Mouse (Mus musculus) MEL (cell line): ENCODE measurements around the gene Prkg2. TPM values are rescaled to one million over a fixed set of nuclear protein-coding genes. Genes with fewer than 3 reads are reported as not detected.

Source experiments
- DNase-seq: peaks from one replicate; pipeline ENCODE4 v3.0.0; 2011; ENCODE audit warnings: low read depth, low spot score
- H3K27ac ChIP-seq: 2 replicates; pipeline ENCODE4 v1.5.1; 2012; ENCODE audit warnings: low read depth, mild to moderate bottlenecking, control low read depth, low read length, moderate library complexity; ENCODE audit not compliant: control insufficient read depth
- H3K27me3 ChIP-seq, 2 experiments: fragments of 150-350 bp in 1 of 2; sonication (generic) in 1 of 2; 2 replicates each; pipeline ENCODE4 v1.6.1; 2012; ENCODE audit warnings: low read length in 2 of 2, mild to moderate bottlenecking in 2 of 2, improper control_type of control experiment in 1 of 2, moderate library complexity in 1 of 2; ENCODE audit not compliant: insufficient read depth in 2 of 2, control insufficient read depth in 1 of 2
- H3K36me3 ChIP-seq, 2 experiments: 2 replicates each; pipeline ENCODE4 v1.6.1; 2012 to 2014; ENCODE audit warnings: low read length in 2 of 2, improper control_type of control experiment in 1 of 2, inconsistent platforms in 1 of 2, mild to moderate bottlenecking in 1 of 2; ENCODE audit not compliant: insufficient read depth in 2 of 2, control insufficient read depth in 1 of 2
- H3K4me1 ChIP-seq, 2 experiments: fragments of 150-350 bp in 1 of 2; sonication (generic) in 1 of 2; 2 replicates each; pipeline ENCODE4 v1.6.1; 2012; ENCODE audit warnings: low read length in 2 of 2, improper control_type of control experiment in 1 of 2, mild to moderate bottlenecking in 1 of 2; ENCODE audit not compliant: insufficient read depth in 2 of 2, control insufficient read depth in 1 of 2
- H3K4me3 ChIP-seq, 2 experiments: fragments of 150-350 bp in 1 of 2; sonication (generic) in 1 of 2; 2 replicates each; pipeline ENCODE4 v1.5.1; 2012; ENCODE audit warnings: low read depth in 2 of 2, low read length in 2 of 2, mild to moderate bottlenecking in 2 of 2, moderate library complexity in 2 of 2, control low read depth in 1 of 2, improper control_type of control experiment in 1 of 2; ENCODE audit not compliant: control insufficient read depth in 1 of 2, insufficient read depth in 1 of 2
- H3K79me2 ChIP-seq: 2 replicates; pipeline ENCODE4 v1.6.1; 2012; ENCODE audit warnings: mild to moderate bottlenecking, low read length, moderate library complexity; ENCODE audit not compliant: control insufficient read depth, poor library complexity, insufficient read depth
- H3K9ac ChIP-seq: 2 replicates; pipeline ENCODE4 v1.6.1; 2012; ENCODE audit warnings: low read depth, mild to moderate bottlenecking, control low read depth, low read length, moderate library complexity; ENCODE audit not compliant: control insufficient read depth, poor library complexity, severe bottlenecking
- H3K9me3 ChIP-seq: fragments of 150-350 bp; sonication (generic); replicated peaks from 2 replicates; pipeline ENCODE4 v1.6.1; 2012; ENCODE audit warnings: mild to moderate bottlenecking, low read length, improper control_type of control experiment, moderate library complexity; ENCODE audit not compliant: insufficient read depth
- BHLHE40 ChIP-seq: IDR thresholded peaks from 2 replicates; pipeline ENCODE4 v1.6.1; 2012; ENCODE audit warnings: low read depth, mild to moderate bottlenecking, inconsistent platforms, low read length, improper control_type of control experiment, borderline replicate concordance
- CHD2 ChIP-seq: IDR thresholded peaks from 2 replicates; pipeline ENCODE4 v1.6.1; 2011; ENCODE audit warnings: low read length, improper control_type of control experiment
- CTCF ChIP-seq, 3 experiments: IDR thresholded peaks in 2 of 3; conservative IDR thresholded peaks in 1 of 3; 2 replicates each; pipeline ENCODE4 v1.5.1; 2011 to 2012; ENCODE audit warnings: low read length in 3 of 3, low read depth in 2 of 3, mild to moderate bottlenecking in 2 of 3, improper control_type of control experiment in 1 of 3, inconsistent platforms in 1 of 3, mixed read lengths in 1 of 3, moderate library complexity in 1 of 3; ENCODE audit not compliant: control insufficient read depth in 1 of 3, insufficient read depth in 1 of 3, poor library complexity in 1 of 3, severe bottlenecking in 1 of 3
- ELF1 ChIP-seq: IDR thresholded peaks from 2 replicates; pipeline ENCODE4 v1.6.1; 2014; ENCODE audit warnings: low read depth, mild to moderate bottlenecking, inconsistent platforms, low read length, improper control_type of control experiment, moderate library complexity
- GABPA ChIP-seq: IDR thresholded peaks from 2 replicates; pipeline ENCODE4 v1.6.1; 2012; ENCODE audit warnings: low read depth, mild to moderate bottlenecking, inconsistent platforms, low read length, improper control_type of control experiment, moderate library complexity
- HCFC1 ChIP-seq: IDR thresholded peaks from 2 replicates; pipeline ENCODE4 v1.6.1; 2012; ENCODE audit warnings: low read depth, mild to moderate bottlenecking, inconsistent platforms, low read length, improper control_type of control experiment, moderate library complexity
- MAFK ChIP-seq: IDR thresholded peaks from 2 replicates; pipeline ENCODE4 v1.6.1; 2011; ENCODE audit warnings: low read depth, mild to moderate bottlenecking, low read length, improper control_type of control experiment, borderline replicate concordance
- MAX ChIP-seq: IDR thresholded peaks from 2 replicates; pipeline ENCODE4 v1.6.1; 2011; ENCODE audit warnings: low read length, improper control_type of control experiment
- MEF2A ChIP-seq: IDR thresholded peaks from 2 replicates; pipeline ENCODE4 v1.6.1; 2014; ENCODE audit warnings: low read depth, mild to moderate bottlenecking, inconsistent platforms, low read length, improper control_type of control experiment; ENCODE audit not compliant: poor library complexity, insufficient replicate concordance, severe bottlenecking; ENCODE audit errors: extremely low read depth
- MYB ChIP-seq: IDR thresholded peaks from 2 replicates; pipeline ENCODE4 v1.6.1; 2011; ENCODE audit warnings: mild to moderate bottlenecking, low read depth, low read length, improper control_type of control experiment
- POLR2A ChIP-seq, 2 experiments: IDR thresholded peaks; 2 replicates each; pipeline ENCODE4 v1.6.1; 2011 to 2012; ENCODE audit warnings: low read length in 2 of 2, mild to moderate bottlenecking in 2 of 2, control low read depth in 1 of 2, improper control_type of control experiment in 1 of 2, low read depth in 1 of 2, moderate library complexity in 1 of 2; ENCODE audit not compliant: control insufficient read depth in 1 of 2, insufficient read depth in 1 of 2, poor library complexity in 1 of 2
- POLR2AphosphoS2 ChIP-seq: IDR thresholded peaks from 2 replicates; pipeline ENCODE4 v1.6.1; 2011; ENCODE audit warnings: low read length, improper control_type of control experiment
- RAD21 ChIP-seq: IDR thresholded peaks from 2 replicates; pipeline ENCODE4 v1.6.1; 2011; ENCODE audit warnings: mild to moderate bottlenecking, low read depth, low read length, improper control_type of control experiment
- RCOR1 ChIP-seq: IDR thresholded peaks from 2 replicates; pipeline ENCODE4 v1.6.1; 2012; ENCODE audit warnings: low read depth, mild to moderate bottlenecking, inconsistent platforms, low read length, improper control_type of control experiment
- SIN3A ChIP-seq: IDR thresholded peaks from 2 replicates; pipeline ENCODE4 v1.6.1; 2012; ENCODE audit warnings: low read length, improper control_type of control experiment, inconsistent platforms
- SMC3 ChIP-seq: IDR thresholded peaks from 2 replicates; pipeline ENCODE4 v1.6.1; 2011; ENCODE audit warnings: low read depth, low read length, improper control_type of control experiment
- TAL1 ChIP-seq: IDR thresholded peaks from 2 replicates; pipeline ENCODE4 v1.6.1; 2012; ENCODE audit warnings: mild to moderate bottlenecking, inconsistent platforms, low read length, moderate library complexity, mixed read lengths
- TBP ChIP-seq: IDR thresholded peaks from 2 replicates; pipeline ENCODE4 v1.8.0; 2011; ENCODE audit warnings: low read depth, low read length, improper control_type of control experiment
- USF1 ChIP-seq: IDR thresholded peaks from 2 replicates; pipeline ENCODE4 v1.6.1; 2014; ENCODE audit warnings: low read depth, mild to moderate bottlenecking, inconsistent platforms, low read length, improper control_type of control experiment, moderate library complexity
- USF2 ChIP-seq, 2 experiments: IDR thresholded peaks; 2 replicates each; pipeline ENCODE4 v1.6.1; 2011 to 2012; ENCODE audit warnings: improper control_type of control experiment in 2 of 2, low read length in 2 of 2, borderline replicate concordance in 1 of 2, inconsistent platforms in 1 of 2, low read depth in 1 of 2, mild to moderate bottlenecking in 1 of 2; ENCODE audit not compliant: insufficient read depth in 1 of 2
- ZMIZ1 ChIP-seq: IDR thresholded peaks from 2 replicates; pipeline ENCODE4 v1.6.1; 2012; ENCODE audit warnings: low read depth, mild to moderate bottlenecking, inconsistent platforms, low read length, improper control_type of control experiment, moderate library complexity
- polyA plus RNA-seq, 2 experiments: library from polyadenylated mRNA; stranded (reverse) in 1 of 2; unstranded in 1 of 2; fragments of >175 nt in 1 of 2; fragments of >200 nt in 1 of 2; gene quantifications; 2 replicates each; pipeline versions ENCODE4 v1.2.1 to v1.2.4; 2012; ENCODE audit warnings: low replicate concordance in 2 of 2, low read depth in 1 of 2; ENCODE audit not compliant: insufficient read length in 2 of 2, insufficient read depth in 1 of 2, missing spikeins in 1 of 2
- total RNA-seq: library from RNA; depleted of rRNA; stranded (reverse); fragments of 300-350 nt; gene quantifications from 2 replicates; pipeline ENCODE4 v1.2.3, GENCODE M21; 2012

The Prkg2 gene
- total and polyA plus RNA-seq, 3 experiments: not detected

- no peak overlapping the region for H3K4me3 ChIP-seq
- no peak overlapping the region for H3K9ac ChIP-seq
- no peak overlapping the region for H3K27ac ChIP-seq
- no peak for DNase-seq
- H3K36me3 ChIP-seq: no peaks in the 10 kb centered on the region
- TF ChIP-seq HCFC1: no peak
- TF ChIP-seq SIN3A: no peak
- no peak for TF ChIP-seq RCOR1
- TF ChIP-seq MEF2A: no peak
- TF ChIP-seq POLR2A (IDR thresholded peaks at IDR 0.05; ENCODE audit: control insufficient read depth in 1 of 2, insufficient read depth in 1 of 2, low read depth in 1 of 2, low read length in 2 of 2, poor library complexity in 1 of 2): no peak
- no peak for TF ChIP-seq USF2 (IDR thresholded peaks at IDR 0.05; ENCODE audit: borderline replicate concordance in 1 of 2, insufficient read depth in 1 of 2, low read depth in 1 of 2, low read length in 2 of 2)
- no peak for TF ChIP-seq TAL1
- TF ChIP-seq SMC3: no peak
- no peak for TF ChIP-seq BHLHE40
- no peak for TF ChIP-seq RAD21
- no peak for TF ChIP-seq POLR2AphosphoS2
- TF ChIP-seq USF1: no peak
- no peak for TF ChIP-seq MYB
- no peaks in the 10 kb centered on the region; a peak in 1 of 4 replicates for H3K27me3 ChIP-seq
- H3K9me3 ChIP-seq: no peaks in the 10 kb centered on the region
- no peaks in the 10 kb centered on the region for H3K79me2 ChIP-seq
- no peaks in the 10 kb centered on the region for H3K4me1 ChIP-seq
Measured at GRCm38 (mm10) chr5:98987116-98987515, 50.0 kb downstream of the Prkg2 start.

- Histone ChIP-seq H3K36me3 (no peaks in the 10 kb centered on the region), H3K4me1 (no peaks in the 10 kb centered on the region), H3K27ac (no peak overlapping the region), H3K9me3 (no peaks in the 10 kb centered on the region), H3K79me2 (no peaks in the 10 kb centered on the region), H3K27me3 (no peaks in the 10 kb centered on the region; a peak in 1 of 4 replicates), H3K4me3 (no peak overlapping the region), H3K9ac (no peak overlapping the region)
- no peak for DNase-seq
- TF ChIP-seq USF1 (no peak), POLR2AphosphoS2 (no peak), CTCF (IDR thresholded peaks at IDR 0.05 in 2 of 3, conservative IDR thresholded peaks at IDR 0.05 in 1 of 3; ENCODE audit: control insufficient read depth in 1 of 3, insufficient read depth in 1 of 3, low read depth in 2 of 3, low read length in 3 of 3, poor library complexity in 1 of 3, severe bottlenecking in 1 of 3) (no peak), MAX (no peak), ELF1 (no peak), HCFC1 (no peak), GABPA (no peak), ZMIZ1 (no peak), MAFK (no peak), TBP (no peak), CHD2 (no peak)
Measured at GRCm38 (mm10) chr5:98986459-98986858, 50.7 kb downstream of the Prkg2 start.
